ENCODE assay signal across 8 mouse cellular contexts in the genomic region with DNA sequence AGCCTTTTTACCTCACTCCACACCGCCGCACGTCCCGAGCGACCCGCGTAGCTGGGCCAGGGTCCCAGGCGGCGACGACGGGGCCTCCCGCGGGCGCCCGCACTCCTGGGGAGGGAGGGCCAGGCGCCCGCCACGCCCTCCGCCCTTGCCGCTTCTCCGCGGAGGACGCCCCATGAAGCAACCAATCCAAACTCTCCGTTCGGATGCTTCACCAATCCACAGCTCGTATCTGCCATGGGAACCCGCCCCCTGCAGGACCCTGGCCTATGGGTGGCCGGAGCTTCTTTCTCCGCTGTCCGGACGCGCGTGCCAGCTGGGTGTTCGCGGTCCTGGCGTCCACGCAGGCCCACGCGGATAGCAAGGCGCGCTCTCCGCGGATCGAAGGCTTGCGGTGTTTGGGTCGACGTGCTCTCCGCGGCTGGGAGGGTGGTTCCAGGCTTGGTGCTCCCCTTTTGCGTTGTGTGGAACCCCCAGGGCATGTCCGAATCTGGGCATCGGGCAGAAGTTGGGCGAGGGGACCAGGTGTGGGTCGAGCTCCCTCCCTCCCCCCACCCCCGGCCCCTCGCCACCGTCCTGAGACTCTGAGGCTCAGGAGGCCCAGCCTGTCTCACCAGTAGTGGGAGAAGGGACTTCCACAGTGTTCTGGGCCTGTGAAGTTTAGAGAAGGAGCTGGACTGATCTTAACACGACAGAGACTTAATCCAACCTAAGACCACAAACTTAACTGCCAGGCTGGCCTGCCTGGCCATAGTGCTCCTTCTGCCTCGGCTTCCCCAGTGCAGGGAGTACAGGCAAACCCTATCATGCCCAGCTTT. TPM values are rescaled to one million over a fixed set of nuclear protein-coding genes. Genes with fewer than 3 reads are reported as not detected.
DNase-seq lines count a peak whose midpoint lies in the region; ATAC-seq and TF ChIP-seq lines count a peak whose summit lies in the region.

A gene (minus strand): TSS at position 134 of the 815 bp plus-strand sequence.

- H3K36me3 ChIP-seq in E14TG2a.4 (ENCODE audit: insufficient read depth, low read length): peaks cover 32% of the 10 kb centered on the region
- H3K36me3 ChIP-seq in forebrain, embryonic 12.5 days (replicated peaks): peaks cover 4% of the 10 kb centered on the region; the same call in 1 of the 2 replicates
- peaks cover 12% of the 10 kb centered on the region for H3K36me3 ChIP-seq in heart, postnatal 0 days (replicated peaks; ENCODE audit: control insufficient read depth, insufficient read depth, low read length)
- no peaks in the 10 kb centered on the region for H3K36me3 ChIP-seq in liver, embryonic 16.5 days (ENCODE audit: control insufficient read depth, insufficient read depth)
- H3K36me3 ChIP-seq in neural tube, embryonic 13.5 days: no peaks in the 10 kb centered on the region
- no peaks in the 10 kb centered on the region; the same call in 1 of the 2 replicates for H3K36me3 ChIP-seq in testis, adult 2 months (ENCODE audit: control insufficient read depth, insufficient read depth, low read length)

- H3K27ac ChIP-seq in forebrain, embryonic 12.5 days: peak within 1 kb of the TSS; percentile 81
- peak within 1 kb of the TSS; percentile 85 for H3K27ac ChIP-seq in heart, postnatal 0 days (ENCODE audit: low read depth)
- H3K27ac ChIP-seq in liver, embryonic 16.5 days (ENCODE audit: low read length): peak within 1 kb of the TSS; percentile 75
- peak within 1 kb of the TSS; percentile 92 for H3K27ac ChIP-seq in neural tube, embryonic 13.5 days (replicated peaks)
- peak within 1 kb of the TSS; percentile 84 for H3K27ac ChIP-seq in testis, adult 2 months (ENCODE audit: control insufficient read depth, insufficient read depth, low read depth, low read length)

- no peaks in the 10 kb centered on the region for H3K27me3 ChIP-seq in E14TG2a.4 (ENCODE audit: insufficient read depth, low read length)
- no peaks in the 10 kb centered on the region for H3K27me3 ChIP-seq in forebrain, embryonic 12.5 days
- H3K27me3 ChIP-seq in heart, postnatal 0 days (ENCODE audit: control insufficient read depth, insufficient read depth, low read length): no peaks in the 10 kb centered on the region
- no peaks in the 10 kb centered on the region for H3K27me3 ChIP-seq in liver, embryonic 16.5 days (ENCODE audit: control insufficient read depth, insufficient read depth, low read depth, low read length)
- H3K27me3 ChIP-seq in neural tube, embryonic 13.5 days: no peaks in the 10 kb centered on the region
- no peaks in the 10 kb centered on the region for H3K27me3 ChIP-seq in testis, adult 2 months (ENCODE audit: control insufficient read depth, insufficient read depth, low read length)

- H3K4me3 ChIP-seq in E14TG2a.4 (replicated peaks; ENCODE audit: low read length): peak within 1 kb of the TSS; percentile 98
- peak within 1 kb of the TSS; percentile 89 for H3K4me3 ChIP-seq in forebrain, embryonic 12.5 days (replicated peaks)
- H3K4me3 ChIP-seq in heart, postnatal 0 days (ENCODE audit: low read depth, low read length): peak within 1 kb of the TSS; percentile 77
- H3K4me3 ChIP-seq in liver, embryonic 16.5 days (ENCODE audit: low read depth, low read length): peak within 1 kb of the TSS; percentile 84
- H3K4me3 ChIP-seq in neural tube, embryonic 13.5 days: peak within 1 kb of the TSS; percentile 94
- peak within 1 kb of the TSS; percentile 93 for H3K4me3 ChIP-seq in testis, adult 2 months (ENCODE audit: control insufficient read depth, low read depth, low read length)

- H3K4me2 ChIP-seq in forebrain, embryonic 12.5 days: peak within 1 kb of the TSS; percentile 83
- peak within 1 kb of the TSS; percentile 93 for H3K4me2 ChIP-seq in heart, postnatal 0 days (ENCODE audit: low read depth, low read length)
- H3K4me2 ChIP-seq in liver, embryonic 16.5 days (ENCODE audit: low read depth, low read length): peak within 1 kb of the TSS; percentile 100
- peak within 1 kb of the TSS; percentile 78 for H3K4me2 ChIP-seq in neural tube, embryonic 13.5 days

- H3K4me1 ChIP-seq in E14TG2a.4 (replicated peaks; ENCODE audit: low read depth, low read length): peaks cover 54% of the 10 kb centered on the region
- peaks cover 34% of the 10 kb centered on the region for H3K4me1 ChIP-seq in forebrain, embryonic 12.5 days
- H3K4me1 ChIP-seq in heart, postnatal 0 days (ENCODE audit: control insufficient read depth, insufficient read depth): peaks cover 30% of the 10 kb centered on the region
- peaks cover 31% of the 10 kb centered on the region for H3K4me1 ChIP-seq in liver, embryonic 16.5 days (ENCODE audit: control insufficient read depth, low read depth, low read length)
- peaks cover 43% of the 10 kb centered on the region for H3K4me1 ChIP-seq in neural tube, embryonic 13.5 days (replicated peaks)
- H3K4me1 ChIP-seq in testis, adult 2 months (ENCODE audit: control insufficient read depth, insufficient read depth, low read length): peaks cover 3% of the 10 kb centered on the region

- peak; percentile 99 for ATAC-seq in forebrain, embryonic 12.5 days (ENCODE audit: low FRiP score)
- ATAC-seq in heart, postnatal 0 days (ENCODE audit: insufficient read depth, low read depth): peak; percentile 99
- ATAC-seq in liver, embryonic 16.5 days (ENCODE audit: low read depth): peak; percentile 99
- ATAC-seq in neural tube, embryonic 13.5 days (ENCODE audit: low read depth): peak; percentile 99

- no peaks in the 10 kb centered on the region for H3K9me3 ChIP-seq in E14TG2a.4 (ENCODE audit: low read length)
- H3K9me3 ChIP-seq in forebrain, embryonic 12.5 days: no peaks in the 10 kb centered on the region
- H3K9me3 ChIP-seq in heart, postnatal 0 days (replicated peaks; ENCODE audit: control insufficient read depth, low read length): no peaks in the 10 kb centered on the region
- no peaks in the 10 kb centered on the region for H3K9me3 ChIP-seq in liver, embryonic 16.5 days (replicated peaks; ENCODE audit: control insufficient read depth, low read length)
- H3K9me3 ChIP-seq in neural tube, embryonic 13.5 days: no peaks in the 10 kb centered on the region

- no peak for TF ChIP-seq EP300 in heart, postnatal 0 days (IDR thresholded peaks at IDR 0.05; ENCODE audit: low read depth)

- under 1% methylated on average over 56 of the region's 59 CpGs for WGBS in forebrain, embryonic 12.5 days
- WGBS in heart, postnatal 0 days: under 1% methylated on average over 59 of the region's 59 CpGs
- under 1% methylated on average over 56 of the region's 59 CpGs for WGBS in liver, embryonic 16.5 days (ENCODE audit: insufficient replicate concordance)
- WGBS in neural tube, embryonic 13.5 days: under 1% methylated on average over 59 of the region's 59 CpGs

- no peak for TF ChIP-seq CTCF in E14TG2a.4 (conservative IDR thresholded peaks at IDR 0.05; ENCODE audit: low read length)
- TF ChIP-seq CTCF in heart, postnatal 0 days (IDR thresholded peaks at IDR 0.05; ENCODE audit: low read depth): no peak; the same call in 1 of the 2 replicates
- TF ChIP-seq CTCF in testis, adult 2 months (IDR thresholded peaks at IDR 0.05; ENCODE audit: control insufficient read depth, insufficient read depth, insufficient replicate concordance, low read depth, low read length): no peak

- peak; percentile 90 for DNase-seq in c-Kit-positive CD71-positive TER-119-positive erythroid progenitor cells, embryonic 14.5 days (ENCODE audit: low spot score)
- peak; percentile 96 for DNase-seq in heart, postnatal 0 days (ENCODE audit: low spot score)
- peak; percentile 95 to 97 for DNase-seq in kidney, postnatal 4 days

- TF ChIP-seq POLR2A in testis, adult 2 months (IDR thresholded peaks at IDR 0.05; ENCODE audit: control insufficient read depth, low read depth, low read length): peak; percentile 58

- peak within 1 kb of the TSS; percentile 94 for H3K9ac ChIP-seq in forebrain, embryonic 12.5 days
- peak within 1 kb of the TSS; percentile 82 for H3K9ac ChIP-seq in heart, postnatal 0 days (replicated peaks; ENCODE audit: low read depth, low read length)
- H3K9ac ChIP-seq in liver, embryonic 16.5 days (ENCODE audit: low read depth, low read length): peak within 1 kb of the TSS; percentile 88
- peak within 1 kb of the TSS; percentile 94 for H3K9ac ChIP-seq in neural tube, embryonic 13.5 days

RNA-seq across cellular contexts. Expression of the gene that starts here (rescaled TPM):
- polyA plus RNA-seq in forebrain, embryonic 12.5 days (2016; fragmentation: Nextera tagmentation; extraction: Ambion mirVana): 36.3 and 41.2 TPM in 2 replicates
- 53.8 and 56.2 TPM in 2 replicates for total RNA-seq in heart, postnatal 0 days (2014; rRNA removed; ENCODE audit: low replicate concordance)
- polyA plus RNA-seq in heart, postnatal 0 days (2015; fragmentation: Nextera tagmentation; extraction: Ambion mirVana): 20.3 and 21.0 TPM in 2 replicates
- polyA plus RNA-seq in liver, embryonic 16.5 days (2015; fragmentation: Nextera tagmentation; extraction: Ambion mirVana): 6.8 and 7.4 TPM in 2 replicates
- polyA plus RNA-seq in neural tube, embryonic 13.5 days (2015; fragmentation: Nextera tagmentation; extraction: Ambion mirVana): 28.4 and 29.3 TPM in 2 replicates
- 6.3 and 7.2 TPM in 2 replicates for polyA plus RNA-seq in testis, adult 2 months (2012; rRNA removed)

Comparison
In these comparisons a context has a peak if more than half of its experiments do, and no peak if none do; other contexts are left out.
1. Peak in every context shown above with its lines: DNase-seq, ATAC-seq, H3K4me3 ChIP-seq and H3K27ac ChIP-seq.